Mouse (Mus musculus) forebrain, embryonic 14.5 days (tissue): ENCODE data around the gene Ptms. TPM values are rescaled to one million over a fixed set of nuclear protein-coding genes. Genes with fewer than 3 reads are reported as not detected.

Experiments
- polyA plus RNA-seq: library from polyadenylated mRNA; unstranded; fragments of >200 nt; fragmentation: Nextera tagmentation; extraction: Ambion mirVana; gene quantifications from 2 replicates; pipeline ENCODE4 v1.2.1, GENCODE M21; 2014

The Ptms gene
- polyA plus RNA-seq, 1 experiment from 2014 or later, result 479 TPM

Other genes with a start within 250 kb of the Ptms start
- gene Emg1, start 207.9 kb downstream of the Ptms start, polyA plus RNA-seq, result 166 and 186 TPM in 2 replicates
- 237 and 245 TPM in 2 replicates for gene Phb2, start 207.8 kb downstream of the Ptms start, polyA plus RNA-seq
- gene Ptpn6, start 181.4 kb downstream of the Ptms start, polyA plus RNA-seq, result 4.7 TPM in 2 replicates
- 722 and 848 TPM in 2 replicates for gene Grcc10, start 178.7 kb downstream of the Ptms start, polyA plus RNA-seq
- gene Gm45234, start 164.1 kb downstream of the Ptms start, polyA plus RNA-seq, result not detected in 2 replicates
- 12.2 and 16.6 TPM in 2 replicates for gene Atn1, start 163.6 kb downstream of the Ptms start, polyA plus RNA-seq
- 34.6 and 49.5 TPM in 2 replicates for gene Eno2, start 150.4 kb downstream of the Ptms start, polyA plus RNA-seq
- 3.4 and 3.5 TPM in 2 replicates for gene Lrrc23, start 140.4 kb downstream of the Ptms start, polyA plus RNA-seq
- 4.7 and 5.3 TPM in 2 replicates for gene Spsb2, start 111.4 kb downstream of the Ptms start, polyA plus RNA-seq
- 417 and 461 TPM in 2 replicates for gene Tpi1, start 105.8 kb downstream of the Ptms start, polyA plus RNA-seq
- 154 and 174 TPM in 2 replicates for gene Usp5, start 90.6 kb downstream of the Ptms start, polyA plus RNA-seq
- 107 and 139 TPM in 2 replicates for gene Cdca3, start 90.6 kb downstream of the Ptms start, polyA plus RNA-seq
- 0.54 and 0.89 TPM in 2 replicates for gene Gnb3, start 79.8 kb downstream of the Ptms start, polyA plus RNA-seq
- 6.2 and 10.1 TPM in 2 replicates for gene P3h3, start 62.4 kb downstream of the Ptms start, polyA plus RNA-seq
- 11.0 and 13.0 TPM in 2 replicates for gene Gpr162, start 56.1 kb downstream of the Ptms start, polyA plus RNA-seq
- gene Cd4, start 31.9 kb downstream of the Ptms start, polyA plus RNA-seq, result 0.29 and 0.38 TPM in 2 replicates
- 1.2 and 2.7 TPM in 2 replicates for gene Lag3, start 8.4 kb downstream of the Ptms start, polyA plus RNA-seq
- 470 and 520 TPM in 2 replicates for gene Mlf2, start 11.3 kb upstream of the Ptms start, polyA plus RNA-seq
- gene Cops7a, start 45.4 kb upstream of the Ptms start, polyA plus RNA-seq, result 96.5 and 105 TPM in 2 replicates
- gene Pianp, start 76.6 kb upstream of the Ptms start, polyA plus RNA-seq, result 22.6 and 28.0 TPM in 2 replicates
- gene Zfp384, start 89.0 kb upstream of the Ptms start, polyA plus RNA-seq, result 8.4 and 9.8 TPM in 2 replicates
- gene Ing4, start 119.7 kb upstream of the Ptms start, polyA plus RNA-seq, result 178 and 181 TPM in 2 replicates
- 10.2 and 14.8 TPM in 2 replicates for gene Acrbp, start 129.6 kb upstream of the Ptms start, polyA plus RNA-seq
- 0.21 and 0.81 TPM in 2 replicates for gene Lpar5, start 147.8 kb upstream of the Ptms start, polyA plus RNA-seq
- 61.1 and 66.1 TPM in 2 replicates for gene Chd4, start 175.9 kb upstream of the Ptms start, polyA plus RNA-seq
- 46.8 and 52.7 TPM in 2 replicates for gene Nop2, start 211.8 kb upstream of the Ptms start, polyA plus RNA-seq
- gene Iffo1, start 225.1 kb upstream of the Ptms start, polyA plus RNA-seq, result 10.8 and 13.4 TPM in 2 replicates
- 1,676 and 1,964 TPM in 2 replicates for gene Gapdh, start 246.4 kb upstream of the Ptms start, polyA plus RNA-seq